Mouse (Mus musculus) olfactory bulb, adult 2 months (tissue): ENCODE results near the gene Zkscan2. TPM values are rescaled to one million over a fixed set of nuclear protein-coding genes. Genes with fewer than 3 reads are reported as not detected.
A peak's percentile ranks its signal among the peaks of the same experiment; 100 is the strongest.

Experiments used
- H3K27ac ChIP-seq: fragments of 200-500 bp; 2 replicates; pipeline ENCODE4 v1.5.1; 2012; ENCODE audit warnings: low read depth, low read length; ENCODE audit not compliant: insufficient read depth
- H3K4me1 ChIP-seq: fragments of 200-500 bp; 2 replicates; pipeline ENCODE4 v1.6.1; 2012; ENCODE audit warnings: low read length; ENCODE audit not compliant: control insufficient read depth, insufficient read depth
- H3K4me3 ChIP-seq: fragments of 200-500 bp; 2 replicates; pipeline ENCODE4 v1.5.1; 2012; ENCODE audit warnings: mild to moderate bottlenecking, low read depth, low read length, moderate library complexity; ENCODE audit not compliant: insufficient read depth
- CTCF ChIP-seq: fragments of 200-500 bp; IDR thresholded peaks from 2 replicates; pipeline ENCODE4 v1.5.1; 2012; ENCODE audit warnings: low read depth, mild to moderate bottlenecking, low read length, moderate library complexity; ENCODE audit not compliant: insufficient read depth
- POLR2A ChIP-seq: fragments of 200-500 bp; IDR thresholded peaks from 2 replicates; pipeline ENCODE4 v1.6.1; 2012; ENCODE audit warnings: mild to moderate bottlenecking, low read depth, low read length, moderate library complexity; ENCODE audit not compliant: insufficient read depth
- WGBS: fragments of 180-500 bp; shearing (Covaris S2); methylation state at CpG from one replicate; pipeline ENCODE4 v1.1.7; 2018; 5-methylcytosine and 5-hydroxymethylcytosine counted together
- polyA plus RNA-seq: library from polyadenylated mRNA; stranded (reverse); fragments of >200 nt; gene quantifications from 2 replicates; pipeline ENCODE4 v1.2.4, GENCODE M21; 2012; ENCODE audit warnings: low replicate concordance; ENCODE audit not compliant: missing spikeins, insufficient read depth, insufficient read length

Zkscan2 gene
- polyA plus RNA-seq, 1 experiment = not detected

DNA sequence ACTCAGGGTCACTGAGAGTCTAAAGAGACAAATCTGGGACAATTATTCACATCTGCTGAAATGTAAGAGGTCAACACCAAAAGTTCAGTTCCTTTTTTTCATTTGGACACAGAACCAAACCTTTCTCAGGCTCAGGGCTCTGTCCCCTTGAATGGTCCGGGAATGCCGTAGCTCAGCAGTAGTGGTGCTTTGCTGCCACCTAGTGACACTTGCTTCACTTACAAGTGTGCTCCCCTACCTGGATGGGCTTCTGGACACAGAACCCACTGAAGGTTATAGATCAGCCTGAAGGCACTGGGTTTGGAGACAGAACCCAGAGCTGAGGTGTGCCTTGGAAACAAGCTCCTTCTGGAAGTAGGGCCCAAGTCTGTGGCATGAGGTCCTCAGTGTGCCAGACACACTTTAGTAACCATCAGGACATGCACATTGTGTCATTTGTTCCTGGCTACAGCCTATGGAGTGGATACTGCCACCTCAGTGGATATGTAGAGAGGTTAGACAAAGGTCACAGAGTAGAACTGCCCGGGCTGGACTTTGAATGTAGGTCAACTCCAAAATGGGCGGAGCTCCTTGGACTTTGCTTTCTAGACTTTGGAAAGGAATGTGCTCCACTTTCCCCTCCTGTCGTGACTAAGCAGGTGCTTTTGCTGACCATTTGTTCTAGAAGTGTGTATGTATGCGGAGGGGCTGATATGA lies 34.4 kb downstream of the Zkscan2 start:
- no peak for TF ChIP-seq POLR2A
- TF ChIP-seq CTCF = 0 out of 2 replicates have a peak, but pooled peaks have one; percentile 48
- Histone ChIP-seq H3K27ac (no peak overlapping the region), H3K4me1 (no peaks in the 10 kb centered on the region), H3K4me3 (no peak overlapping the region)
- 39% methylated on average over 6 of the region's 6 CpGs for WGBS

GRCm38 (mm10) chr7:123463569-123463968 lies 36.7 kb downstream of the Zkscan2 start:
- 84% methylated on average over 4 of the region's 4 CpGs for WGBS
- no peak overlapping the region for H3K4me3 ChIP-seq
- TF ChIP-seq POLR2A (no peak), CTCF (no peak)
- no peak overlapping the region for H3K27ac ChIP-seq
- no peaks in the 10 kb centered on the region for H3K4me1 ChIP-seq

DNA sequence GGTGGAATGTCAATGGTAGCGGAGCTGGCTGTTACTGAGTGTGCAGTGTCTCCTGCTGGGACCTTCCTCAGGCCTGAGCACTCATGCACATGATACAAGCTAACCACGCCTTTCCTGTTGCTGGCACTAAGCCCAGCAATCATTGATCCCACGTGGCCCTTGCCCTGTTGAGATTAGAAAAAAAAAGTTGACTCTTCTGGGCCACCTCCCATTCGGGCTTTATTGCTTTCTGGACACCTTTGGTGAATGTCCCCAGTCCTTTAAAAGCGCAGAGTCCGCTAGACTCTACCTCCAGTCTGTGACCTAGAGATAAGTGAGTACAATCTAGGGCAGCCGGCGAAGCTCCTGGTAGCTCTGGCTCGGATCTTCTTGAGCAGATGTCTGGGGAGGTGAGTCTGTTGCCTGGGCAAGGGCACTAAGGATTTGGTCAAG lies 38.2 kb downstream of the Zkscan2 start, which contains the start of gene Aqp8:
Aqp8 (plus strand) TSS at position 222 of the 432 bp plus-strand sequence.
- WGBS = 76% methylated on average over 9 of the region's 9 CpGs
- Histone ChIP-seq H3K4me3 (no peak within 1 kb of the TSS), H3K27ac (no peak within 1 kb of the TSS), H3K4me1 (no peaks in the 10 kb centered on the region)
- TF ChIP-seq CTCF (no peak), POLR2A (no peak)

DNA sequence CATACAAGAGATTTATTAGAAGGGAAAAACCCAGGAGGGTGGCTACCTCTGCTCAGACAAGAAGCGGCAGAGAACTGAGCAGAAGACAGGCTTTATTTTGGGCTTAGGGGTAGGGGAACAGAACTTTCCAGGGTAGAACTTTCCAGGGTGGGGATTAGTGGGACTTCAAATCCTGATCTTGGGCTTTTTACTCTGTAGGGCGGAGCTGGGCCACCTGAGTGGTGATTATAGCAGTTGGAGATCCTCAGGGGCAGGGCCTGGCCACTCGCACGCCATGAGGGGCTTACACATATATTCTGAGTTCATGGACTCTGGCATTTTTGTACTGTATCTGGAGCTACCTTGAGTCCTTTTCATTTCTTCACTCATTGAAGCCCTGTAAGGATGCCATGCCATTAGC lies 38.9 kb downstream of the Zkscan2 start:
- WGBS = 94% methylated on average over 4 of the region's 4 CpGs

DNA sequence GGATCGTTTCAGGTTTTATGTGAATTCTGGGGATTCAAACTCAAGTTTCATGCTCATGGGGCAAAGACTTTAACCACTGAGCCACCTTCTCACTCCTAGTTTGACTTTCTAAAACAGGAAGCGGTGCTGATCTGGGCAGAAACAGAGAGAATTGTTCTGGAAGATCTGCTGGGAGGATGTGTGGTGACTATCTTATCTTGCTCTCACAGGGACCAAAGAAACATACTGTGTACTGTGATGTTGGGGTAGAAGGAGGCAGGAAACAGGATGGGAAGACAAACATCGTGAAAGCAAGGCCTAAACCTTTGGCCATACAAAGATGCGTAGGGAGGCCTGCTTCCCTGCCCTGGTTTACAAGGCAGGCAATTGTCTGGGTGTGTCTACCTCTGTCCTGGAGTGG lies 41.0 kb downstream of the Zkscan2 start:
- H3K4me1 ChIP-seq = no peaks in the 10 kb centered on the region
- WGBS = 89% methylated on average over 4 of the region's 4 CpGs
- no peak overlapping the region for H3K4me3 ChIP-seq
- H3K27ac ChIP-seq = no peak overlapping the region
- no peak for TF ChIP-seq POLR2A
- no peak for TF ChIP-seq CTCF

More for the DNA sequence above, 38.9 kb downstream of the Zkscan2 start:
- no peak overlapping the region for H3K4me3 ChIP-seq
- no peak overlapping the region for H3K27ac ChIP-seq
- TF ChIP-seq POLR2A = no peak
- H3K4me1 ChIP-seq = no peaks in the 10 kb centered on the region

- 96% methylated on average over 4 of the region's 4 CpGs for WGBS
- Histone ChIP-seq H3K4me1 (no peaks in the 10 kb centered on the region), H3K27ac (no peak overlapping the region), H3K4me3 (no peak overlapping the region)
- TF ChIP-seq POLR2A = no peak
- TF ChIP-seq CTCF = no peak
Measured at GRCm38 (mm10) chr7:123458309-123458708, 41.9 kb downstream of the Zkscan2 start.

- TF ChIP-seq CTCF = no peak
- no peak for TF ChIP-seq POLR2A
- Histone ChIP-seq H3K4me3 (no peak overlapping the region), H3K4me1 (no peaks in the 10 kb centered on the region), H3K27ac (no peak overlapping the region)
- 94% methylated on average over 3 of the region's 3 CpGs for WGBS
Measured at GRCm38 (mm10) chr7:123455088-123455487, 45.2 kb downstream of the Zkscan2 start.

DNA sequence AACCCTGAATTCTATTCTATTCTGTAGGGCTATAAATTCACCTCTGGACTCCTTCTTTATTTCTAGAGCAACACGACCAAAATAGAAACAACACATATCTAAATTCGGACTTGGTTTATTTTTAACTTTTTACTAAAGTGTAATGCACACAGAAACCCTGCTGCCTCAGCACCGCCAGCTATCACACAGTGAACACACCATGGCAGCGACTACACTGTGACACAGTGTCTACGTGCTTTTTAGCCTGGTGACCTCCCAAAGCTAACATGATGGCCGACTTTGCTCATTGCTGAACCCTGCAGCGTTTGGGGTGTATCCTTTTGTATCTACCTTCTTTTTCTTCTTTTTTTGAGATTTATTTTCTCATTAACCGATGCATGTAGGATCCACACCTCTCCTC lies 47.2 kb downstream of the Zkscan2 start:
- TF ChIP-seq CTCF (no peak), POLR2A (no peak)
- Histone ChIP-seq H3K4me1 (no peaks in the 10 kb centered on the region), H3K4me3 (no peak overlapping the region), H3K27ac (no peak overlapping the region)
- 76% methylated on average over 8 of the region's 8 CpGs for WGBS

DNA sequence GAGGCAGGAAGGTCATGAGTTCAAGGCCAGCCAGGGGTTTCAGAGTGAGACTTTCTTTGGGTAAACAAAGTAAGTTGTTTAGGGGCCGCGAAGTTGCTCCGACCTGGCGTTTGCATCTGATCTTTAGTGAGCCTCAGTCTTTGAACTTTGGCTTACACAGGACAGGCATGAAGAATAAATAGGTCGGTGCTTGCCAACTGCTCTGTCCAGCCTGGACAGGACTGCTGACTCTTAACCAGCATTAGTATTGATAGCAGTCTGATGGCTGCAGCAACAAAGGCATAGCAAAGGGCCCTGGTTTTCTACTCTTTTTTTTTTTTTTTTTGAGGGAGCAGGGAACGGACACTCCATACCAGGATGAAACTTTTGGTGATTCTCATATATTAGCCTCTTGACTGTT lies 47.7 kb downstream of the Zkscan2 start:
- WGBS = 75% methylated on average over 6 of the region's 6 CpGs
- Histone ChIP-seq H3K4me1 (no peaks in the 10 kb centered on the region), H3K27ac (no peak overlapping the region), H3K4me3 (no peak overlapping the region)
- TF ChIP-seq CTCF = no peak
- no peak for TF ChIP-seq POLR2A
